7 mouse cellular contexts compared by ENCODE assay signal in the genomic region with DNA sequence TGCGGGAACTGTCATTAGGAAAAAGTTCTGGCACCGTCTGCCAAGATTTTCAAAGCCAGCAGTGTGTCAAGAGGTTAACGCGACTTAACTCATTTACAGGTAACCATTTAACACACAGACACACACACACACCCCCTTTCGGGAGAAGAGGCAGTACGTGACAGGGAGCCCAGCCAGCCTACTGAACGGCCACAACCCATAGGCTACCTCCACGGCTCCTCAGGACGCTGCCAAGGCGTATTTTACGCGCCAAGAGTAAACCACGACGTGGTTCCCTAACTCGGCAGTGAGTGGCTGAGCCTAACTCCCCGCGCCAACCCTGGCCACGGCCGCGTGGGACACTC. TPM values are rescaled to one million over a fixed set of nuclear protein-coding genes. Genes with fewer than 3 reads are reported as not detected.
A peak's percentile ranks its signal among the peaks of the same experiment; 100 is the strongest.
DNase-seq lines count a peak whose midpoint lies in the region; ATAC-seq and TF ChIP-seq lines count a peak whose summit lies in the region.

No protein-coding gene starts in this region.

- H3K27ac ChIP-seq in forebrain, embryonic 11.5 days (ENCODE audit: low read depth, low read length) = peak overlapping the region; percentile 73
- H3K27ac ChIP-seq in limb, embryonic 15.5 days = peak overlapping the region; percentile 93
- peak overlapping the region; percentile 90 for H3K27ac ChIP-seq in stomach, postnatal 0 days (replicated peaks)

- TF ChIP-seq CTCF in stomach, postnatal 0 days (IDR thresholded peaks at IDR 0.05; ENCODE audit: low read depth) = no peak

- TF ChIP-seq EP300 in stomach, postnatal 0 days (optimal IDR thresholded peaks at IDR 0.05) = no peak

- no peaks in the 10 kb centered on the region for H3K9me3 ChIP-seq in megakaryocyte, embryonic 14.5 days
- H3K9me3 ChIP-seq in forebrain, embryonic 11.5 days (ENCODE audit: control insufficient read depth, low read length) = no peaks in the 10 kb centered on the region
- no peaks in the 10 kb centered on the region for H3K9me3 ChIP-seq in limb, embryonic 15.5 days
- no peaks in the 10 kb centered on the region for H3K9me3 ChIP-seq in stomach, postnatal 0 days (ENCODE audit: control insufficient read depth, low read length)

- no peak for DNase-seq in forebrain, embryonic 11.5 days (ENCODE audit: low spot score)
- DNase-seq in stomach, postnatal 0 days (ENCODE audit: low spot score) = no peak
- DNase-seq in gastrocnemius, postnatal 4 days (ENCODE audit: low spot score in 2 of 2) = no peak
- DNase-seq in thymus, postnatal 36 days = no peak

- H3K4me2 ChIP-seq in forebrain, embryonic 11.5 days (ENCODE audit: low read depth, low read length, severe bottlenecking) = peak overlapping the region; percentile 65
- H3K4me2 ChIP-seq in limb, embryonic 15.5 days = peak overlapping the region; percentile 76
- peak overlapping the region; percentile 86 for H3K4me2 ChIP-seq in stomach, postnatal 0 days (replicated peaks; ENCODE audit: low read depth)

- no peak for ATAC-seq in megakaryocyte, adult 5-6 weeks (ENCODE audit: poor library complexity, severe bottlenecking)
- ATAC-seq in forebrain, embryonic 11.5 days (replicated peaks; ENCODE audit: low FRiP score) = peak; percentile 56; the same call in 1 of the 2 replicates
- ATAC-seq in limb, embryonic 15.5 days (ENCODE audit: insufficient number of reproducible peaks, low FRiP score, low TSS enrichment, low read depth) = peak; percentile 58; the same call in 1 of the 2 replicates
- peak; percentile 60; the same call in 1 of the 2 replicates for ATAC-seq in stomach, postnatal 0 days (ENCODE audit: low FRiP score, low TSS enrichment)

- peaks cover 80% of the 10 kb centered on the region for H3K4me1 ChIP-seq in megakaryocyte, embryonic 14.5 days
- H3K4me1 ChIP-seq in forebrain, embryonic 11.5 days (replicated peaks; ENCODE audit: control insufficient read depth, insufficient read depth, low read length) = peaks cover 15% of the 10 kb centered on the region; the same call in 1 of the 2 replicates
- H3K4me1 ChIP-seq in limb, embryonic 15.5 days = peaks cover 38% of the 10 kb centered on the region
- peaks cover 5% of the 10 kb centered on the region; the same call in 1 of the 2 replicates for H3K4me1 ChIP-seq in stomach, postnatal 0 days (replicated peaks; ENCODE audit: control insufficient read depth, insufficient read depth)

- WGBS in forebrain, embryonic 11.5 days = 0% methylated on average over 20 of the region's 20 CpGs
- WGBS in limb, embryonic 15.5 days = under 1% methylated on average over 20 of the region's 20 CpGs
- WGBS in stomach, postnatal 0 days = under 1% methylated on average over 20 of the region's 20 CpGs

- H3K9ac ChIP-seq in forebrain, embryonic 11.5 days (ENCODE audit: low read length) = peak overlapping the region; percentile 99
- peak overlapping the region; percentile 94 for H3K9ac ChIP-seq in limb, embryonic 15.5 days
- peak overlapping the region; percentile 99 for H3K9ac ChIP-seq in stomach, postnatal 0 days (ENCODE audit: low read length)

- peak overlapping the region; percentile 100 for H3K4me3 ChIP-seq in megakaryocyte, embryonic 14.5 days (replicated peaks)
- peak overlapping the region; percentile 98 for H3K4me3 ChIP-seq in forebrain, embryonic 11.5 days (ENCODE audit: low read depth, low read length)
- peak overlapping the region; percentile 92 for H3K4me3 ChIP-seq in limb, embryonic 15.5 days
- H3K4me3 ChIP-seq in stomach, postnatal 0 days (ENCODE audit: low read depth, low read length) = peak overlapping the region; percentile 88

- H3K36me3 ChIP-seq in megakaryocyte, embryonic 14.5 days (replicated peaks; ENCODE audit: low read length) = peaks cover 70% of the 10 kb centered on the region
- H3K36me3 ChIP-seq in forebrain, embryonic 11.5 days (ENCODE audit: control insufficient read depth, insufficient read depth, low read length) = peaks cover 30% of the 10 kb centered on the region; the same call in 1 of the 2 replicates
- peaks cover 68% of the 10 kb centered on the region for H3K36me3 ChIP-seq in limb, embryonic 15.5 days
- peaks cover 19% of the 10 kb centered on the region for H3K36me3 ChIP-seq in stomach, postnatal 0 days (ENCODE audit: control insufficient read depth, insufficient read depth, low read length)

- H3K27me3 ChIP-seq in megakaryocyte, embryonic 14.5 days (replicated peaks) = no peaks in the 10 kb centered on the region
- no peaks in the 10 kb centered on the region for H3K27me3 ChIP-seq in forebrain, embryonic 11.5 days (ENCODE audit: control insufficient read depth, insufficient read depth, low read length)
- H3K27me3 ChIP-seq in limb, embryonic 15.5 days = no peaks in the 10 kb centered on the region
- no peaks in the 10 kb centered on the region for H3K27me3 ChIP-seq in stomach, postnatal 0 days (ENCODE audit: control insufficient read depth, insufficient read depth, low read length)

RNA-seq across cellular contexts. Expression of a gene that starts 0.5 kb away (rescaled TPM):
- polyA plus RNA-seq in megakaryocyte, embryonic 14.5 days (2012; ENCODE audit: insufficient read depth, low replicate concordance) = 17.8 TPM in 1 of 2 replicates, not detected in the other
- total RNA-seq in megakaryocyte, adult 5-6 weeks (2015) = 1,555 and 1,680 TPM in 2 replicates
- total RNA-seq in megakaryocyte, adult 5-6 weeks (2017) = 559 and 757 TPM in 2 replicates
- polyA plus RNA-seq in forebrain, embryonic 11.5 days (2014; fragmentation: Nextera tagmentation; extraction: Ambion mirVana) = 574 and 627 TPM in 2 replicates
- 616 and 815 TPM in 2 replicates for polyA plus RNA-seq in limb, embryonic 15.5 days (2015; fragmentation: Nextera tagmentation; extraction: Ambion mirVana)
- 610 and 623 TPM in 2 replicates for polyA plus RNA-seq in stomach, postnatal 0 days (2015; fragmentation: Nextera tagmentation; extraction: Ambion mirVana)
- total RNA-seq in gastrocnemius, postnatal 4 days (2021) = 1,000 to 10,000 TPM in 1 of 2 experiments, 100 to 1,000 TPM in 1; 963 to 1,014 TPM

RNA-seq across cellular contexts. Expression of a gene that starts 14.0 kb away (rescaled TPM):
- polyA plus RNA-seq in megakaryocyte, embryonic 14.5 days (2012; ENCODE audit: insufficient read depth, low replicate concordance) = 8.6 and 11.6 TPM in 2 replicates
- 322 and 348 TPM in 2 replicates for total RNA-seq in megakaryocyte, adult 5-6 weeks (2015)
- 267 and 301 TPM in 2 replicates for total RNA-seq in megakaryocyte, adult 5-6 weeks (2017)
- polyA plus RNA-seq in forebrain, embryonic 11.5 days (2014; fragmentation: Nextera tagmentation; extraction: Ambion mirVana) = 463 and 475 TPM in 2 replicates
- polyA plus RNA-seq in limb, embryonic 15.5 days (2015; fragmentation: Nextera tagmentation; extraction: Ambion mirVana) = 365 and 428 TPM in 2 replicates
- 264 and 345 TPM in 2 replicates for polyA plus RNA-seq in stomach, postnatal 0 days (2015; fragmentation: Nextera tagmentation; extraction: Ambion mirVana)
- total RNA-seq in gastrocnemius, postnatal 4 days (2021) = 10 to 100 TPM; 49.8 TPM

Comparison
In these comparisons a context has a peak if more than half of its experiments do, and no peak if none do; other contexts are left out.
1. RNA of a gene that starts 0.5 kb away (polyA plus RNA-seq): 616 to 815 TPM in limb, embryonic 15.5 days, 574 to 627 TPM in forebrain, embryonic 11.5 days and 610 to 623 TPM in stomach, postnatal 0 days; 17.8 TPM in megakaryocyte, embryonic 14.5 days; every median in the first group is over 10 times any median in the second.
2. RNA of a gene that starts 14.0 kb away (polyA plus RNA-seq): 463 to 475 TPM in forebrain, embryonic 11.5 days, 365 to 428 TPM in limb, embryonic 15.5 days and 264 to 345 TPM in stomach, postnatal 0 days; 8.6 to 11.6 TPM in megakaryocyte, embryonic 14.5 days; every median in the first group is over 10 times any median in the second.
3. Peak in every context shown above with its lines, with median percentiles within 50 percentile points of each other: H3K4me3 ChIP-seq, H3K27ac ChIP-seq, H3K4me2 ChIP-seq and H3K9ac ChIP-seq.